Mouse (Mus musculus) ES-Bruce4 (cell line): ENCODE results near the gene RPS10-NUDT3.

Experiments used
- CTCF ChIP-seq: IDR thresholded peaks from one replicate; pipeline ENCODE4 v1.8.1; 2011; ENCODE audit warnings: low read depth, low read length
- POLR2A ChIP-seq: IDR thresholded peaks from one replicate; pipeline ENCODE4 v1.8.1; 2011; ENCODE audit warnings: low read length; ENCODE audit not compliant: insufficient read depth

GRCm38 (mm10) chr17:27626681-27627080 lies 8.3 kb downstream of the RPS10-NUDT3 start:
- TF ChIP-seq POLR2A (no peak), CTCF (no peak)
